In the genomic region with DNA sequence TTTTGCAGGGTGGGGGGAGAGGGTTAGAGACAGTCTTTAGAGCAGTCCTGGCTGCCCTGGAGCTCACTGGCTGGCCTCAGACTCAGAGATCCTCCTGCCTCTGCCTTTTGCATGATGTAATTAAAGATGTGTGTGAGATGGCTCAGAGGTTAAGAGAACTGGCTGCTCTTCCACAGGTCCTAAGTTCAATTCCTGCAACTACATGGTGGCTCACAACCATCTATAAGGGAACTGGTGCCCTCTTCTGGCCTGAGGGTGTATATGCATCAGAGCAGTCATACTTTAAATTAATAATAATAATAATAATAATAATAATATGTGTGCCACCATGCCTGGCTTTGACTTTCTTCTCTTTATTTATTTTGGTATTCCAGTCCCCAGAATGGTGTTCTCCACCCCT, we compare ENCODE assay signal across 8 mouse cellular contexts. TPM values are rescaled to one million over a fixed set of nuclear protein-coding genes. Genes with fewer than 3 reads are reported as not detected.
DNase-seq lines count a peak whose midpoint lies in the region; ATAC-seq and TF ChIP-seq lines count a peak whose summit lies in the region.

No protein-coding gene starts in this region.

- H3K4me1 ChIP-seq in cerebellum, adult 2 months (ENCODE audit: control insufficient read depth, insufficient read depth, low read length) = peaks cover under 1% of the 10 kb centered on the region; the same call in 1 of the 2 replicates
- H3K4me1 ChIP-seq in liver, embryonic 13.5 days (replicated peaks) = peaks cover 32% of the 10 kb centered on the region

- peak; percentile 51 for TF ChIP-seq CTCF in cerebellum, adult 2 months (IDR thresholded peaks at IDR 0.05; ENCODE audit: borderline replicate concordance, insufficient read depth, low read depth, low read length)
- TF ChIP-seq CTCF in left cerebral cortex, adult 2 months (IDR thresholded peaks at IDR 0.05) = peak; percentile 61

- peak; percentile 38 to 46 for DNase-seq in cerebellum, adult 2 months
- no peak for DNase-seq in cerebellum, adult 9-11 months
- DNase-seq in left cerebral cortex, adult 2 months (ENCODE audit: extremely low spot score in 1 of 2, low spot score in 2 of 2) = no peak
- no peak for DNase-seq in left cerebral cortex, postnatal 25 days (ENCODE audit: low spot score in 2 of 2)
- DNase-seq in liver, embryonic 13.5 days = peak; percentile 38
- DNase-seq in thymus, postnatal 14 days = peak; percentile 48
- DNase-seq in right cerebral cortex, postnatal 14 days = no peak

- H3K9me3 ChIP-seq in liver, embryonic 13.5 days (replicated peaks) = no peaks in the 10 kb centered on the region

- no peaks in the 10 kb centered on the region for H3K27me3 ChIP-seq in cerebellum, adult 2 months (ENCODE audit: control insufficient read depth, insufficient read depth, low read length)
- H3K27me3 ChIP-seq in liver, embryonic 13.5 days = no peaks in the 10 kb centered on the region

- no peak overlapping the region for H3K4me2 ChIP-seq in liver, embryonic 13.5 days

- intact Hi-C loops in left cerebral cortex, adult 2 months (cut with DNase I) = loop anchor here (5.0 kb wide), 1 partner anchor 102 kb away; no protein-coding TSS in a partner anchor
- intact Hi-C loops in left cerebral cortex, postnatal 25 days (cut with DNase I) = loop anchor here (5.0 kb wide), 1 partner anchor 162 kb away; no protein-coding TSS in a partner anchor

- ATAC-seq in liver, embryonic 13.5 days (ENCODE audit: low read depth) = no peak
- no peak for ATAC-seq in erythroid progenitor cell, adult 5-6 weeks (replicated peaks; ENCODE audit: low FRiP score, poor library complexity, severe bottlenecking)

- no peak overlapping the region for H3K9ac ChIP-seq in liver, embryonic 13.5 days

- H3K36me3 ChIP-seq in liver, embryonic 13.5 days = peaks cover 2% of the 10 kb centered on the region; the same call in 1 of the 2 replicates

- no peak overlapping the region for H3K27ac ChIP-seq in cerebellum, adult 2 months (ENCODE audit: insufficient read depth, low read length)
- no peak overlapping the region for H3K27ac ChIP-seq in left cerebral cortex, adult 2 months
- no peak overlapping the region for H3K27ac ChIP-seq in liver, embryonic 13.5 days

- H3K4me3 ChIP-seq in cerebellum, adult 2 months (replicated peaks; ENCODE audit: insufficient read depth, low read depth, low read length) = no peak overlapping the region
- no peak overlapping the region for H3K4me3 ChIP-seq in left cerebral cortex, adult 2 months
- H3K4me3 ChIP-seq in liver, embryonic 13.5 days (replicated peaks) = no peak overlapping the region

- no peak for TF ChIP-seq POLR2A in cerebellum, adult 2 months (IDR thresholded peaks at IDR 0.05; ENCODE audit: borderline replicate concordance, insufficient read depth, low read length)

RNA-seq across cellular contexts. Expression of gene Tbrg4, which starts 3.8 kb away (rescaled TPM):
- 83.8 and 87.0 TPM in 2 replicates for polyA plus RNA-seq in cerebellum, adult 2 months (2012; rRNA removed)
- total RNA-seq in left cerebral cortex, adult 2 months (2021) = 10 to 100 TPM; 45.9 to 50.8 TPM
- 10 to 100 TPM; 47.0 to 49.6 TPM for total RNA-seq in left cerebral cortex, postnatal 25 days (2021)
- 46.1 and 46.2 TPM in 2 replicates for polyA plus RNA-seq in liver, embryonic 13.5 days (2015; fragmentation: Nextera tagmentation; extraction: Ambion mirVana)
- total RNA-seq in erythroid progenitor cell, adult 5-6 weeks (2015; ENCODE audit: low replicate concordance) = 10.1 and 21.8 TPM in 2 replicates
- total RNA-seq in erythroid progenitor cell, adult 5-6 weeks (2017; ENCODE audit: low replicate concordance) = 3.1 and 9.2 TPM in 2 replicates

RNA-seq across cellular contexts. Expression of gene Wap, which starts 8.8 kb away (rescaled TPM):
- polyA plus RNA-seq in cerebellum, adult 2 months (2012; rRNA removed) = not detected in 2 replicates
- total RNA-seq in left cerebral cortex, adult 2 months (2021) = not detected
- not detected for total RNA-seq in left cerebral cortex, postnatal 25 days (2021)
- not detected in 2 replicates for polyA plus RNA-seq in liver, embryonic 13.5 days (2015; fragmentation: Nextera tagmentation; extraction: Ambion mirVana)
- total RNA-seq in erythroid progenitor cell, adult 5-6 weeks (2015; ENCODE audit: low replicate concordance) = not detected in 2 replicates
- total RNA-seq in erythroid progenitor cell, adult 5-6 weeks (2017; ENCODE audit: low replicate concordance) = not detected in 2 replicates

RNA-seq across cellular contexts. Expression of gene Nacad, which starts 23.8 kb away (rescaled TPM):
- polyA plus RNA-seq in cerebellum, adult 2 months (2012; rRNA removed) = 70.0 and 94.4 TPM in 2 replicates
- 10 to 100 TPM; 41.4 to 43.8 TPM for total RNA-seq in left cerebral cortex, adult 2 months (2021)
- 10 to 100 TPM; 42.4 to 46.6 TPM for total RNA-seq in left cerebral cortex, postnatal 25 days (2021)
- 5.0 and 5.7 TPM in 2 replicates for polyA plus RNA-seq in liver, embryonic 13.5 days (2015; fragmentation: Nextera tagmentation; extraction: Ambion mirVana)
- total RNA-seq in erythroid progenitor cell, adult 5-6 weeks (2015; ENCODE audit: low replicate concordance) = not detected in 2 replicates
- 0.98 and 2.7 TPM in 2 replicates for total RNA-seq in erythroid progenitor cell, adult 5-6 weeks (2017; ENCODE audit: low replicate concordance)

RNA-seq across cellular contexts. Expression of gene Ramp3, which starts 28.7 kb away (rescaled TPM):
- polyA plus RNA-seq in cerebellum, adult 2 months (2012; rRNA removed) = 34.3 and 41.0 TPM in 2 replicates
- 10 to 100 TPM; 13.0 to 13.5 TPM for total RNA-seq in left cerebral cortex, adult 2 months (2021)
- 10 to 100 TPM; 17.6 to 18.1 TPM for total RNA-seq in left cerebral cortex, postnatal 25 days (2021)
- 0.15 TPM in 1 of 2 replicates, not detected in the other for polyA plus RNA-seq in liver, embryonic 13.5 days (2015; fragmentation: Nextera tagmentation; extraction: Ambion mirVana)
- total RNA-seq in erythroid progenitor cell, adult 5-6 weeks (2015; ENCODE audit: low replicate concordance) = 2.5 TPM in 1 of 2 replicates, not detected in the other
- not detected in 2 replicates for total RNA-seq in erythroid progenitor cell, adult 5-6 weeks (2017; ENCODE audit: low replicate concordance)

Comparison
In these comparisons a context has a peak if more than half of its experiments do, and no peak if none do; other contexts are left out.
1. DNase-seq: peak in cerebellum, adult 2 months (2 of 2), liver, embryonic 13.5 days (single experiment) and thymus, postnatal 14 days (single experiment); none in cerebellum, adult 9-11 months (single experiment), left cerebral cortex, adult 2 months (0 of 2), left cerebral cortex, postnatal 25 days (0 of 2) and right cerebral cortex, postnatal 14 days (single experiment).
2. RNA of gene Nacad, which starts 23.8 kb away (total RNA-seq): 42.4 to 46.6 TPM in left cerebral cortex, postnatal 25 days and 41.4 to 43.8 TPM in left cerebral cortex, adult 2 months; 0.98 to 2.7 TPM in erythroid progenitor cell, adult 5-6 weeks; every median in the first group is over 10 times any median in the second.